Mouse (Mus musculus) olfactory bulb, adult 2 months (tissue): ENCODE data around the gene Sumf1.

ENCODE experiments used
- CTCF ChIP-seq: fragments of 200-500 bp; IDR thresholded peaks from 2 replicates; pipeline ENCODE4 v1.5.1; 2012; ENCODE audit warnings: low read depth, mild to moderate bottlenecking, low read length, moderate library complexity; ENCODE audit not compliant: insufficient read depth
- POLR2A ChIP-seq: fragments of 200-500 bp; IDR thresholded peaks from 2 replicates; pipeline ENCODE4 v1.6.1; 2012; ENCODE audit warnings: mild to moderate bottlenecking, low read depth, low read length, moderate library complexity; ENCODE audit not compliant: insufficient read depth

DNA sequence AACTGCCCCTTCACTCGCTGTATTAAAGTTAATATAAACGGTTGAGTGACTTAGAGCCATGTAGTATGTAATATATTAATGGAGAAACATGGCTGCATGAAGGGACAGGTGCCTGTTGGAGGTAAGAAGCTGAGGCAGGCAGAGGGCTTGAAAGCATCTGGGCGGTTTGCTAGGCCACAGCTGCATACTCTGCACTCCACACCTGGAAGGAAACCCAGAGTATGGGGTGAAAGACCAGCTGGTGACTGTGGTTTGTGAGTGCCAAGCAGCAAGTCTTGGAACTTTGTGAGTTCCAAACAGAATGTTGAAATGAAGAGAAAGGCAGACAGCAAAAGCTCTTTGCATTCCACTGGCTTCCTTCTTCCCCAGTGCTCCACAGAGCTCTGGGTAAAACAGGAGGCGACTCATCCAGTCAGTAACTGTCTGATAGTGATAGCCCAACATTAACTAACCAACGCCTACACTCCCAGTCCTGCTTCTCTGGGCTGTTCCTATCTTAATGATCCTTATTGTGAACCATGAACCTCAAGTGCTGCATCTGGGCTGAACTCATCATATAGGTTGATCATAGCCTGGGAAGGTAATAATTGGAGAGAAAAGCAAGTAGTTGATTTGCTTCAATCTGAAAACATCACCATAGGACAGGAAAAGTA is 21.7 kb upstream of the Sumf1 start:
- no peak for TF ChIP-seq CTCF
- no peak for TF ChIP-seq POLR2A
